Mouse (Mus musculus) G1E (cell line): ENCODE results near the gene Abcg4.

Experiments
- CTCF ChIP-seq: IDR thresholded peaks from 2 replicates; pipeline ENCODE4 v1.5.1; 2012; ENCODE audit warnings: low read depth, low read length, inconsistent platforms, mixed read lengths
- TAL1 ChIP-seq: conservative IDR thresholded peaks from 2 replicates; pipeline ENCODE4 v1.6.1; 2012; ENCODE audit warnings: low read depth, low read length, inconsistent platforms, mixed read lengths

DNA sequence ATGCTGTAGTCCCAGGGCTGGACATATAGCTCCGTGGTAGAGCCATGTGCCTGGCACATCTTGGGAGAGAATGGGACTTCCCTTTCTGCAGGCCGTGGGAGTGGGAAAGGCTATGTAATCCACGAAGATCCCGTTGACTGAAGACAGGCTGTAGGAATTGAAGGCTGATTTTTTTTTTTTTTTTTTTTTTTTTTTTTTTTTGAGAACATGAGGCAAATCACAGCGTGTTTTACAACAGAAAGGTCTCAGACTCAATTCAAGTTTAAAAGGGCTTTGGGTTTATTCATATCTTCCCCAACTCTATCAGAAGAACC is 47.6 kb upstream of the Abcg4 start:
- TF ChIP-seq CTCF: no peak
- TF ChIP-seq TAL1: no peak
